Mouse (Mus musculus): ENCODE measurements at regions not wholly inside any gene's neighbourhood (a gene's known extent, or its start where the extent isn't known, plus 50 kb on each side); places are given as distances from the start of the nearest gene placed in this dataset.
"Not testable (repeated sequence)": the region's sequence is repeated elsewhere in the genome, so short reads cannot be mapped to it uniquely, and the experiment has no call there.

GRCm38 (mm10) chr3:8006708-8007395 lies 1386.6 kb upstream of the 1700008P02Rik start:
- no peak for DNase-seq (ENCODE audit: low spot score in 2 of 2)

- DNase-seq (ENCODE audit: low spot score in 2 of 2): no peak
Observed at GRCm38 (mm10) chr3:8006273-8006672, 1386.0 kb upstream of the 1700008P02Rik start.

- not testable (repeated sequence) for DNase-seq (ENCODE audit: low spot score in 2 of 2)
Observed at GRCm38 (mm10) chr3:8005684-8006083, 1385.4 kb upstream of the 1700008P02Rik start.

GRCm38 (mm10) chr3:8004271-8004670 lies 1384.0 kb upstream of the 1700008P02Rik start:
- no peak for DNase-seq (ENCODE audit: low spot score in 2 of 2)

GRCm38 (mm10) chr3:8001027-8001426 lies 1380.8 kb upstream of the 1700008P02Rik start:
- no peak for DNase-seq (ENCODE audit: low spot score in 2 of 2)

GRCm38 (mm10) chr3:7992322-7992721 lies 1372.1 kb upstream of the 1700008P02Rik start:
- DNase-seq (ENCODE audit: low spot score in 2 of 2): no peak

GRCm38 (mm10) chr3:7973287-7973686 lies 1353.0 kb upstream of the 1700008P02Rik start:
- DNase-seq (ENCODE audit: low spot score in 2 of 2): no peak

GRCm38 (mm10) chr3:7953911-7954310 lies 1333.7 kb upstream of the 1700008P02Rik start:
- no peak for DNase-seq (ENCODE audit: low spot score in 2 of 2)

GRCm38 (mm10) chr3:7943646-7944381 lies 1323.6 kb upstream of the 1700008P02Rik start:
- DNase-seq (ENCODE audit: low spot score in 2 of 2): no peak

Measured in layer of hippocampus, postnatal 10 days (tissue).